Mouse (Mus musculus) myocyte (in vitro differentiated cells): ENCODE measurements around the gene Ankrd52.

ENCODE experiments used
- E2F4 ChIP-seq: IDR thresholded peaks from one replicate; pipeline ENCODE4 v1.6.1; 2011; ENCODE audit warnings: mild to moderate bottlenecking, control low read depth, moderate library complexity; ENCODE audit not compliant: insufficient read depth
- MAX ChIP-seq: IDR thresholded peaks from one replicate; pipeline ENCODE4 v1.6.1; 2011; ENCODE audit warnings: low read depth, mild to moderate bottlenecking, control low read depth
- POLR2A ChIP-seq: IDR thresholded peaks from one replicate; pipeline ENCODE4 v1.6.1; 2011; ENCODE audit warnings: low read depth, mild to moderate bottlenecking, control low read depth, moderate library complexity; ENCODE audit not compliant: insufficient read length
- POLR2AphosphoS2 ChIP-seq: IDR thresholded peaks from one replicate; pipeline ENCODE4 v1.6.1; 2011; ENCODE audit warnings: low read depth, control low read depth; ENCODE audit not compliant: insufficient read length
- TCF3 ChIP-seq: IDR thresholded peaks from one replicate; pipeline ENCODE4 v1.6.1; 2011; ENCODE audit warnings: low read depth, control low read depth; ENCODE audit not compliant: insufficient read length

GRCm38 (mm10) chr10:128370601-128371000 lies 6.3 kb upstream of the Ankrd52 start:
- TF ChIP-seq POLR2AphosphoS2, result no peak
- no peak for TF ChIP-seq POLR2A
- TF ChIP-seq E2F4, result no peak
- no peak for TF ChIP-seq MAX
- TF ChIP-seq TCF3, result no peak
